Mouse (Mus musculus): ENCODE results near the gene Rbm4b.

DNA sequence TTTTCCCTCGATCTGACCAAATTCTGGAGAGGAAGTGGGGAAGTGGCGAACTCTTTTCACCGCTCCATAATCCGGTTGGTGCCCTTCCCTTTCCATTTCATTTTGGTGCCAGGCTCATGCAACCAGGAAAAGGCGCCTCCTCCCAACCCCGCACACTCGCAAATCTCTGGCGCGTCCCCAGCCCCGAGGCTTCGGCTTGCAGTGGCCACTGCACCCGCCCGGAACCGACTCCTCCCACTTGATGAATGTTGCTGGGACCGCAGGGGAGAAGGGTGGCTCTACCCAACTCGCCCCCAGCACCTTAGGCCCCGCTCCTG lies 54.4 kb downstream of the Rbm4b start:
- TF ChIP-seq CTCF (IDR thresholded peaks at IDR 0.05; ENCODE audit: borderline replicate concordance, insufficient read depth, low read length) (no peak), POLR2A (IDR thresholded peaks at IDR 0.05; ENCODE audit: low read depth, low read length) (no peak)
